Mouse (Mus musculus): ENCODE results near the gene Tulp4. TPM values are rescaled to one million over a fixed set of nuclear protein-coding genes. Genes with fewer than 3 reads are reported as not detected.

The Tulp4 gene
- polyA plus RNA-seq (2012; ENCODE audit: low replicate concordance): 27.6 and 32.6 TPM in 2 replicates

DNA sequence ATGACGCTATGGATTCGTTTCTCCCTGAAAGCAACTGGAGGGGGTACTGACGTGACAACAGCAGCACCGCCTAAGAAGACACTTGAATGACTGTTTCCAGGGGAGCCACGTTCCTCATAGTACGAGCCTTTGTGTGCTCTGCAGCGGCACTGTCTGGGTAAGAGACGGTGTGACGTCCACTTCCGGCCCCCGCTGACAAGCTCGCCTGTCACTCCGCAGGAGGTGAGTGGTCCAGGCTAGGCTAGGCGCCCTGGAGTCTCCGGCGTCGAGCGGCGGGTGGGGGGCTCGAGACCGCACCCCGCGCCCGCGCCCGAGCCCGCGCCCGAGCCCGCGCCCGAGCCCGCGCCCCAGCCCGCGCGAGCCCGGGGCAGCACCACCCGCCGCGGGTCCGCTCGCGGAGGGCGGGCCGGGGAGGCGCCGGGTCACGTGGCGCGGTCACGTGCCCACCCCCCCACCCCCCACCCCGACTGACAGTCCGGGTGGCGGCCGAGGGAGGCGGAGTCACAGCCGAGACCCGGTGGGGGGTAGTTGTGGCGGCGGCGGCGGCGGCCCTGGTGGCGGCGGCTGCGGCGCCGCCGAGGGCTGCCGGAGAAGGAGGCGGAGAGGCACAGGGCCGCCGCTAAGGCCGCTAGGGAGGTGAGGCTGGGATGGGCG, at the start of gene Tulp4:
TSS of gene Tulp4 (plus strand) at position 77 of the 654 bp plus-strand sequence.

DNA sequence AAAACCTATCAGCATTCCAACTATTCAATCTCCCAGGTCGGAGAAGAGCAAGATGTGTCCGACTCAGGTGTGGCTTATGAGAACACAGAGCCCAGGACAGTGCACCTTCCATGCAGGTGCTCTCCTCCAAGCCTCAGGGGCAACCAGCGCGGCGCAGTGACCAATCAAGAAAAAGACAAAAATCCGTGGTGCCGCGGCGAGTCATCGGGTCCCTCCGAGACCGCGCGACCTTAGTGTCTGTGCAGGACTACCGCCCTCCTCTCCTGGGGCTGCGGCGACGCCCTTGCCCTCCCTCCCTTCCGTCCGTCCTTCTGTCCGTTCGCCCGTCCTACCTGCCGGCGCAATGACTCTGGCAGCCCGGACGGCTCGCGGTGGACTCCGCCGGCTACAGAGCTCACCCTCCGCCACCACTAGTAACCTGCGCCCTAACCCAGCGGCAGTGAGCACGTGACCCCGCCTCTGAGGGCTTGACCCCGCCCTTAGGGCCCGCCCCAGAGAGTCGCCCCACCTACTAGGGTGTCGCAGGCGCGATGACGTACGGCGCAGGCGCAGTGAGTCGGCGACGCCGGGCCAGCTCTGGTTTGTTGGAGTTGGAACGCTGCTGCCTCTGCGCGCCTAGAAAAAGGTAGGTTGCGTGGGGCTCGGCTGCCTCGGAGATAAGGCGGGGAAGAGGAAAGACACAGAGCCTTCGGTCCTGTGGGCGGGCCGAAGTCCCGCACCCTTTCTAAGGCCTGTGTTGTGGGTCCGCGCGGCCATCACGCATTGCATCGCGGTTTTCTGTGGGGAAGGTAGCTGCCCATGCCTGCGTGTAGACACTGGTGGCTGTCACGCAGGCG, 26.7 kb upstream of the Tulp4 start, which contains the start of the genes Serac1 and Gtf2h5:
TSS of gene Serac1 (minus strand) at position 455 of the 836 bp plus-strand sequence.
TSS of gene Gtf2h5 (plus strand) at position 500 of the 836 bp plus-strand sequence.

DNA sequence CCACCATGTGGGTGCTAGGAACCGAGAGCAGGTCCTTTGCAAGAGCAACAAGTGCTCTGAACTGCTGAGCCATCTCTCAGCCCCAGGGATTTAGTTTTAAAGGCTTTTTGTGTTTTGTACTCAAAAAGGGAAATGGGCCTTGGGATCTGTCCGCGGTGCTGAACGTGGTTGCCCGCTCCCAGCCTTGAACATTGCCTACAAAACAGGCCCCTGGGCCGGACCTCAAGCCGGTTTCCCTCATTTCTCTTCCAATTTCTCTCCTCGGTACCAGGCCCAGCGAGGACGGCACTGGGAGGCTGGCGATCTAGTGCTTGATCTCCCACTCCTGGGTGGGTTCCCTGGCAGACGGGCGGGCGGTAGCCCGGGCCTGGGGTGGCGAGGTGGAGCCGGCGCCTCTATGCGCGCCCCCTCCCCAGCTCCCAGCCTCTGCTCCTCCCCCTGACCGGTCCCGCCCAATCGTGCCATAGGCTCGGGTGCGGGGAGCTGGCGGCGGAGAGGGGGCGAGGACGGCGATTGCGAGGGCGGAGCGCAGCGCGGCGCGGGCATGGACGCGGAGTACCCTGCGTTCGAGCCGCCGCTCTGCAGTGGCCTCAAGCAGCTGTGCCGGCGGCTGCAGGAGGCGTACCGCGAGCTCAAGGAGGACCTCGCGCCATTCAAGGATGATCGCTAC, 150.3 kb downstream of the Tulp4 start, which contains the start of gene Tmem181a:
TSS of gene Tmem181a (plus strand) at position 461 of the 670 bp plus-strand sequence.

Other genes with a start within 250 kb of the Tulp4 start
- 0.88 and 1.1 TPM in 2 replicates for gene Synj2, start 165.2 kb upstream of the Tulp4 start, polyA plus RNA-seq (2012; ENCODE audit: low replicate concordance)
- gene Serac1, start 26.7 kb upstream of the Tulp4 start, polyA plus RNA-seq (2012; ENCODE audit: low replicate concordance): 0.59 and 2.9 TPM in 2 replicates
- 1.0 and 1.6 TPM in 2 replicates for gene Gtf2h5, start 26.7 kb upstream of the Tulp4 start, polyA plus RNA-seq (2012; ENCODE audit: low replicate concordance)
- 1.1 and 1.4 TPM in 2 replicates for gene Tmem181a, start 150.4 kb downstream of the Tulp4 start, polyA plus RNA-seq (2012; ENCODE audit: low replicate concordance)
- 1.5 TPM in 1 of 2 replicates, not detected in the other for gene Dynlt1a, start 211.1 kb downstream of the Tulp4 start, polyA plus RNA-seq (2012; ENCODE audit: low replicate concordance)

All from leukemia stem cell, adult 10-12 weeks (primary cell).